Mouse (Mus musculus): ENCODE data around the gene Rps2. TPM values are rescaled to one million over a fixed set of nuclear protein-coding genes. Genes with fewer than 3 reads are reported as not detected.
"Not testable (repeated sequence)": the region's sequence is repeated elsewhere in the genome, so short reads cannot be mapped to it uniquely, and the experiment has no call there.

The Rps2 gene
- total RNA-seq (2012; rRNA removed) = 3,755 and 4,516 TPM in 2 replicates
- 1,000 to 10,000 TPM in 1 of 2 experiments, not detected in 1; 1,852 TPM for polyA plus RNA-seq (2012; ENCODE audit: insufficient read depth in 1 of 2, insufficient read length in 2 of 2, low read depth in 1 of 2, low replicate concordance in 2 of 2, missing spikeins in 1 of 2)

GRCm38 (mm10) chr17:24717943-24718342 lies at the start of gene Rps2, which contains the start of gene Rnf151:
Rps2 (plus strand) TSS chr17:24718116.
Rnf151 (minus strand) TSS chr17:24718063.
- Histone ChIP-seq H3K9ac (ENCODE audit: control insufficient read depth, low read depth, low read length, poor library complexity, severe bottlenecking) (peak within 1 kb of the TSS; percentile 98), H3K4me1 (ENCODE audit: control insufficient read depth in 1 of 2, insufficient read depth in 2 of 2, low read length in 2 of 2) (peaks cover 0 to 7% of the 10 kb centered on the region in 2 experiments; a peak in 1 of 4 replicates), H3K4me3 (ENCODE audit: control insufficient read depth in 1 of 2, insufficient read depth in 1 of 2, low read depth in 2 of 2, low read length in 2 of 2) (peak within 1 kb of the TSS; percentile 39 to 98), H3K27ac (ENCODE audit: control insufficient read depth, low read depth, low read length) (peak within 1 kb of the TSS; percentile 6), H3K27me3 (ENCODE audit: control insufficient read depth in 1 of 2, insufficient read depth in 2 of 2, low read length in 2 of 2) (no peaks in the 10 kb centered on the region), H3K9me3 (replicated peaks; ENCODE audit: insufficient read depth, low read length) (no peaks in the 10 kb centered on the region), H3K79me2 (ENCODE audit: control insufficient read depth, insufficient read depth, low read length, poor library complexity) (peaks cover 40% of the 10 kb centered on the region), H3K36me3 (ENCODE audit: control insufficient read depth in 1 of 2, insufficient read depth in 2 of 2, low read length in 2 of 2) (peaks cover 5 to 10% of the 10 kb centered on the region in 2 experiments; a peak in 3 of 4 replicates)
- peak; percentile 31 for DNase-seq (ENCODE audit: low read depth, low spot score)
- no peak for TF ChIP-seq CHD1 (IDR thresholded peaks at IDR 0.05; ENCODE audit: low read depth, low read length)
- TF ChIP-seq NRF1 (IDR thresholded peaks at IDR 0.05; ENCODE audit: insufficient read depth, low read depth, low read length, poor library complexity, severe bottlenecking) = no peak
- no peak for TF ChIP-seq KAT2A (conservative IDR thresholded peaks at IDR 0.05; ENCODE audit: low read depth, low read length)
- no peak for TF ChIP-seq POLR2AphosphoS5 (IDR thresholded peaks at IDR 0.05; ENCODE audit: borderline replicate concordance, low read depth, low read length)
- TF ChIP-seq MEF2A (IDR thresholded peaks at IDR 0.05; ENCODE audit: extremely low read depth, insufficient replicate concordance, low read depth, low read length, poor library complexity, severe bottlenecking) = no peak
- TF ChIP-seq JUND (IDR thresholded peaks at IDR 0.05; ENCODE audit: low read depth, low read length) = no peak
- TF ChIP-seq HCFC1 (IDR thresholded peaks at IDR 0.05; ENCODE audit: low read depth, low read length) = no peak
- TF ChIP-seq ZMIZ1 (IDR thresholded peaks at IDR 0.05; ENCODE audit: low read depth, low read length) = no peak
- no peak for TF ChIP-seq ETS1 (IDR thresholded peaks at IDR 0.05; ENCODE audit: low read depth, low read length)
- no peak for TF ChIP-seq MAZ (IDR thresholded peaks at IDR 0.05; ENCODE audit: low read depth, low read length)
- no peak for TF ChIP-seq TAL1 (IDR thresholded peaks at IDR 0.05; ENCODE audit: low read length)
- TF ChIP-seq E2F4 (IDR thresholded peaks at IDR 0.05; ENCODE audit: borderline replicate concordance, low read depth, low read length) = no peak
- no peak for TF ChIP-seq CTCF (IDR thresholded peaks at IDR 0.05 in 2 of 3, conservative IDR thresholded peaks at IDR 0.05 in 1 of 3; ENCODE audit: control insufficient read depth in 1 of 3, insufficient read depth in 1 of 3, low read depth in 2 of 3, low read length in 3 of 3, poor library complexity in 1 of 3, severe bottlenecking in 1 of 3)
- TF ChIP-seq ZKSCAN1 (IDR thresholded peaks at IDR 0.05; ENCODE audit: low read depth, low read length) = no peak
- no peak for TF ChIP-seq ZNF384 (IDR thresholded peaks at IDR 0.05; ENCODE audit: low read depth, low read length)
- no peak; a peak in 1 of 4 replicates for TF ChIP-seq POLR2A (IDR thresholded peaks at IDR 0.05; ENCODE audit: control insufficient read depth in 1 of 2, insufficient read depth in 1 of 2, low read depth in 1 of 2, low read length in 2 of 2, poor library complexity in 1 of 2)
- TF ChIP-seq NELFE (IDR thresholded peaks at IDR 0.05; ENCODE audit: low read depth, low read length) = no peak
- TF ChIP-seq MAFK (IDR thresholded peaks at IDR 0.05; ENCODE audit: borderline replicate concordance, low read depth, low read length) = no peak
- no peak; the same call in 1 of the 2 replicates for TF ChIP-seq POLR2AphosphoS2 (IDR thresholded peaks at IDR 0.05; ENCODE audit: low read length)

GRCm38 (mm10) chr17:24669214-24669544 lies 48.7 kb upstream of the Rps2 start:
- peak overlapping the region; percentile 68 for H3K9ac ChIP-seq (ENCODE audit: control insufficient read depth, low read depth, low read length, poor library complexity, severe bottlenecking)
- TF ChIP-seq MYC (IDR thresholded peaks at IDR 0.05; ENCODE audit: low read depth, low read length) (0 out of 2 replicates have a peak, but pooled peaks have one; percentile 32), ZMIZ1 (IDR thresholded peaks at IDR 0.05; ENCODE audit: low read depth, low read length) (0 out of 2 replicates have a peak, but pooled peaks have one; percentile 73)
- not testable (repeated sequence) for H3K27me3 ChIP-seq (ENCODE audit: control insufficient read depth in 1 of 2, insufficient read depth in 2 of 2, low read length in 2 of 2); DNase-seq (ENCODE audit: low read depth, low spot score); H3K9me3 ChIP-seq (replicated peaks; ENCODE audit: insufficient read depth, low read length)
- H3K27ac ChIP-seq (ENCODE audit: control insufficient read depth, low read depth, low read length) = peak overlapping the region; percentile 84
- peak overlapping the region; percentile 50 to 67 for H3K4me3 ChIP-seq (ENCODE audit: control insufficient read depth in 1 of 2, insufficient read depth in 1 of 2, low read depth in 2 of 2, low read length in 2 of 2)
- H3K36me3 ChIP-seq (ENCODE audit: control insufficient read depth in 1 of 2, insufficient read depth in 2 of 2, low read length in 2 of 2) = peaks cover 0 to 14% of the 10 kb centered on the region in 2 experiments; a peak in 2 of 4 replicates
- H3K79me2 ChIP-seq (ENCODE audit: control insufficient read depth, insufficient read depth, low read length, poor library complexity) = peaks cover 41% of the 10 kb centered on the region
- H3K4me1 ChIP-seq (ENCODE audit: control insufficient read depth in 1 of 2, insufficient read depth in 2 of 2, low read length in 2 of 2) = peaks cover 0 to 26% of the 10 kb centered on the region in 2 experiments; a peak in 3 of 4 replicates
